ENCODE assay signal across 10 mouse cellular contexts in genomic region chr11:84692638-84693037, GRCm38 (mm10).
A peak's percentile ranks its signal among the peaks of the same experiment; 100 is the strongest.
DNase-seq lines count a peak whose midpoint lies in the region; ATAC-seq and TF ChIP-seq lines count a peak whose summit lies in the region.
"Had no signal": no experiment of that assay in that cellular context is flagged by ENCODE, and none has a peak within 500 bp of the region (broad histone marks: within the 10 kb centered on the region; RNA-seq: fewer than 3 reads in every experiment).

No protein-coding gene starts in this region.

- 6% methylated on average over 10 of the region's 10 CpGs for WGBS in heart, embryonic 12.5 days
- WGBS in heart, adult 2 months, result 5% methylated on average over 10 of the region's 10 CpGs
- 1% methylated on average over 5 of the region's 10 CpGs for WGBS in lung, postnatal 0 days
- 33% methylated on average over 10 of the region's 10 CpGs for WGBS in midbrain, embryonic 11.5 days

- no peak for TF ChIP-seq EP300 in heart, adult 2 months (IDR thresholded peaks at IDR 0.05; ENCODE audit: insufficient read depth, low read depth, low read length)
- no peak for TF ChIP-seq EP300 in lung, postnatal 0 days (IDR thresholded peaks at IDR 0.05)

- no peak; the same call in 1 of the 2 replicates for ATAC-seq in heart, embryonic 12.5 days (ENCODE audit: insufficient number of reproducible peaks, low FRiP score)
- no peak for ATAC-seq in lung, postnatal 0 days
- no peak for ATAC-seq in midbrain, embryonic 11.5 days (ENCODE audit: low FRiP score)
- ATAC-seq: forebrain, postnatal 0 days had no signal

- TF ChIP-seq CTCF in heart, adult 2 months (IDR thresholded peaks at IDR 0.05), result no peak
- TF ChIP-seq CTCF in lung, postnatal 0 days (IDR thresholded peaks at IDR 0.05), result no peak

- no peaks in the 10 kb centered on the region for H3K36me3 ChIP-seq in heart, embryonic 12.5 days
- H3K36me3 ChIP-seq in heart, adult 2 months (ENCODE audit: control insufficient read depth, insufficient read depth, low read length), result no peaks in the 10 kb centered on the region
- no peaks in the 10 kb centered on the region for H3K36me3 ChIP-seq in lung, postnatal 0 days (ENCODE audit: insufficient read depth, low read length)
- H3K36me3 ChIP-seq in midbrain, embryonic 11.5 days (ENCODE audit: control insufficient read depth, insufficient read depth, low read length), result no peaks in the 10 kb centered on the region

- no peaks in the 10 kb centered on the region for H3K79me2 ChIP-seq in heart, adult 2 months (replicated peaks; ENCODE audit: control insufficient read depth, insufficient read depth, low read length)

- DNase-seq in heart, adult 2 months, result no peak
- DNase-seq in CD4-positive, CD25-positive, alpha-beta regulatory T cell, adult 2 months (ENCODE audit: low read depth, low spot score), result peak; percentile 60
- peak; percentile 63 for DNase-seq in ZHBTc4 (ENCODE audit: low read depth, low spot score)
- peak; percentile 39 for DNase-seq in lung, postnatal 0 days (ENCODE audit: low spot score)
- no peak for DNase-seq in urinary bladder, adult 18-20 months (ENCODE audit: low spot score in 2 of 2)
- no peak for DNase-seq in embryo, embryonic 9.5 days (ENCODE audit: extremely low spot score)
- DNase-seq in midbrain, embryonic 11.5 days (ENCODE audit: low spot score, missing footprints), result no peak
- DNase-seq: forebrain, postnatal 0 days had no signal

- H3K9ac ChIP-seq in heart, embryonic 12.5 days, result no peak overlapping the region
- H3K9ac ChIP-seq in heart, adult 2 months (ENCODE audit: low read depth, low read length), result no peak overlapping the region
- no peak overlapping the region for H3K9ac ChIP-seq in lung, postnatal 0 days (replicated peaks; ENCODE audit: low read depth)
- H3K9ac ChIP-seq in midbrain, embryonic 11.5 days (ENCODE audit: low read length), result no peak overlapping the region
- H3K9ac ChIP-seq: forebrain, postnatal 0 days had no signal

- H3K27ac ChIP-seq in heart, embryonic 12.5 days (ENCODE audit: poor library complexity, severe bottlenecking), result no peak overlapping the region
- no peak overlapping the region for H3K27ac ChIP-seq in heart, adult 2 months
- no peak overlapping the region for H3K27ac ChIP-seq in lung, postnatal 0 days (ENCODE audit: low read length)
- H3K27ac ChIP-seq in midbrain, embryonic 11.5 days (ENCODE audit: low read depth, low read length), result no peak overlapping the region
- H3K27ac ChIP-seq: macrophage had no signal

- intact Hi-C loops in heart, adult 2 months (cut with DNase I), result no loop called here

- 0 out of 2 replicates have a peak overlapping the region, but pooled peaks have one; percentile 4 for H3K4me2 ChIP-seq in heart, embryonic 12.5 days
- H3K4me2 ChIP-seq in lung, postnatal 0 days (replicated peaks; ENCODE audit: low read depth, low read length), result no peak overlapping the region
- no peak overlapping the region for H3K4me2 ChIP-seq in midbrain, embryonic 11.5 days

- no peaks in the 10 kb centered on the region for H3K9me3 ChIP-seq in heart, embryonic 12.5 days (replicated peaks)
- H3K9me3 ChIP-seq in lung, postnatal 0 days (ENCODE audit: low read length), result no peaks in the 10 kb centered on the region
- H3K9me3 ChIP-seq in midbrain, embryonic 11.5 days (ENCODE audit: control insufficient read depth, low read length), result no peaks in the 10 kb centered on the region

- no peak overlapping the region for H3K4me3 ChIP-seq in heart, embryonic 12.5 days
- H3K4me3 ChIP-seq in heart, adult 2 months, result no peak overlapping the region
- no peak overlapping the region for H3K4me3 ChIP-seq in lung, postnatal 0 days (ENCODE audit: low read depth, low read length)
- H3K4me3 ChIP-seq in midbrain, embryonic 11.5 days (ENCODE audit: low read depth, low read length), result no peak overlapping the region

- peaks cover 60% of the 10 kb centered on the region for H3K27me3 ChIP-seq in heart, embryonic 12.5 days (replicated peaks)
- no peaks in the 10 kb centered on the region for H3K27me3 ChIP-seq in heart, adult 2 months (ENCODE audit: control insufficient read depth, insufficient read depth, low read length)
- no peaks in the 10 kb centered on the region for H3K27me3 ChIP-seq in lung, postnatal 0 days (replicated peaks; ENCODE audit: insufficient read depth, low read length)
- peaks cover 3% of the 10 kb centered on the region; the same call in 1 of the 2 replicates for H3K27me3 ChIP-seq in midbrain, embryonic 11.5 days (ENCODE audit: control insufficient read depth, insufficient read depth, low read length)

- TF ChIP-seq POLR2A in heart, adult 2 months (IDR thresholded peaks at IDR 0.05; ENCODE audit: insufficient read depth, low read depth, low read length), result no peak

- H3K4me1 ChIP-seq in heart, embryonic 12.5 days (replicated peaks), result peaks cover 7% of the 10 kb centered on the region
- no peaks in the 10 kb centered on the region for H3K4me1 ChIP-seq in heart, adult 2 months (ENCODE audit: control insufficient read depth, insufficient read depth, low read length)
- H3K4me1 ChIP-seq in lung, postnatal 0 days (ENCODE audit: insufficient read depth, low read depth, low read length), result no peaks in the 10 kb centered on the region
- peaks cover 7% of the 10 kb centered on the region for H3K4me1 ChIP-seq in midbrain, embryonic 11.5 days (ENCODE audit: control insufficient read depth, insufficient read depth, low read length)

Comparison
In these comparisons a context has a peak if more than half of its experiments do, and no peak if none do; other contexts are left out.
1. DNase-seq: peak in CD4-positive, CD25-positive, alpha-beta regulatory T cell, adult 2 months (single experiment), ZHBTc4 (single experiment) and lung, postnatal 0 days (single experiment); none in heart, adult 2 months (0 of 2), urinary bladder, adult 18-20 months (0 of 2), embryo, embryonic 9.5 days (single experiment) and midbrain, embryonic 11.5 days (single experiment).